Mouse (Mus musculus): ENCODE results near the gene Stk40.

The Stk40 gene

GRCm38 (mm10) chr4:126120052-126120451 is 16.3 kb downstream of the Stk40 start:
- in situ Hi-C loops (cut with MboI; ENCODE audit: low sequenced_read_pairs) = no loop called here

GRCm38 (mm10) chr4:126120506-126120905 is 16.7 kb downstream of the Stk40 start:
- in situ Hi-C loops (cut with MboI; ENCODE audit: low sequenced_read_pairs) = no loop called here

GRCm38 (mm10) chr4:126123309-126124040 is 19.7 kb downstream of the Stk40 start:
- in situ Hi-C loops (cut with MboI; ENCODE audit: low sequenced_read_pairs) = no loop called here

- in situ Hi-C loops (cut with MboI; ENCODE audit: low sequenced_read_pairs) = no loop called here
These were observed 26.7 kb downstream of the Stk40 start for GRCm38 (mm10) chr4:126130502-126130901.

GRCm38 (mm10) chr4:126131290-126132121 is 27.7 kb downstream of the Stk40 start:
- in situ Hi-C loops (cut with MboI; ENCODE audit: low sequenced_read_pairs) = no loop called here

- in situ Hi-C loops (cut with MboI; ENCODE audit: low sequenced_read_pairs) = no loop called here
These were observed 29.0 kb downstream of the Stk40 start for GRCm38 (mm10) chr4:126132636-126133264.

- in situ Hi-C loops (cut with MboI; ENCODE audit: low sequenced_read_pairs) = no loop called here
These were observed 30.5 kb downstream of the Stk40 start for GRCm38 (mm10) chr4:126134236-126134635.

- in situ Hi-C loops (cut with MboI; ENCODE audit: low sequenced_read_pairs) = no loop called here
These were observed 30.9 kb downstream of the Stk40 start for GRCm38 (mm10) chr4:126134639-126135038.

GRCm38 (mm10) chr4:126137773-126138172 is 34.0 kb downstream of the Stk40 start:
- in situ Hi-C loops (cut with MboI; ENCODE audit: low sequenced_read_pairs) = no loop called here

GRCm38 (mm10) chr4:126141021-126141420 is 37.3 kb downstream of the Stk40 start:
- in situ Hi-C loops (cut with MboI; ENCODE audit: low sequenced_read_pairs) = no loop called here

GRCm38 (mm10) chr4:126145396-126145795 is 41.6 kb downstream of the Stk40 start:
- in situ Hi-C loops (cut with MboI; ENCODE audit: low sequenced_read_pairs) = no loop called here

GRCm38 (mm10) chr4:126146974-126147532 is 43.3 kb downstream of the Stk40 start:
- in situ Hi-C loops (cut with MboI; ENCODE audit: low sequenced_read_pairs) = no loop called here

- in situ Hi-C loops (cut with MboI; ENCODE audit: low sequenced_read_pairs) = no loop called here
These were observed 43.9 kb downstream of the Stk40 start, which contains the start of gene Eva1b for GRCm38 (mm10) chr4:126147533-126148160. Gene Eva1b (plus strand): TSS chr4:126147744.

GRCm38 (mm10) chr4:126148161-126148961 is 44.6 kb downstream of the Stk40 start:
- in situ Hi-C loops (cut with MboI; ENCODE audit: low sequenced_read_pairs) = no loop called here

- in situ Hi-C loops (cut with MboI; ENCODE audit: low sequenced_read_pairs) = no loop called here
These were observed 45.4 kb downstream of the Stk40 start for GRCm38 (mm10) chr4:126149041-126149676.

GRCm38 (mm10) chr4:126149798-126150197 is 46.0 kb downstream of the Stk40 start:
- in situ Hi-C loops (cut with MboI; ENCODE audit: low sequenced_read_pairs) = no loop called here

- in situ Hi-C loops (cut with MboI; ENCODE audit: low sequenced_read_pairs) = no loop called here
These were observed 46.7 kb downstream of the Stk40 start for GRCm38 (mm10) chr4:126150297-126150948.

- in situ Hi-C loops (cut with MboI; ENCODE audit: low sequenced_read_pairs) = no loop called here
These were observed 47.2 kb downstream of the Stk40 start for GRCm38 (mm10) chr4:126150949-126151320.
